Mouse (Mus musculus) embryonic facial prominence, embryonic 11.5 days (tissue): ENCODE data around the gene Fars2. TPM values are rescaled to one million over a fixed set of nuclear protein-coding genes. Genes with fewer than 3 reads are reported as not detected.

Source experiments
- ATAC-seq: fragments of 200-750 bp; cut with Nextera tagmentation; replicated peaks from 2 replicates; pipeline ENCODE4 v1.8.0; 2017; ENCODE audit warnings: low read depth; ENCODE audit not compliant: insufficient number of reproducible peaks, low FRiP score, low TSS enrichment
- DNase-seq: peaks from one replicate; pipeline ENCODE4 v3.0.0-alpha.2; 2015; ENCODE audit warnings: low spot score
- H3K27ac ChIP-seq: fragments of 300-500 bp; sonication (generic); replicated peaks from 2 replicates; pipeline ENCODE4 v1.5.1; 2014; ENCODE audit warnings: mild to moderate bottlenecking, low read depth, low read length, control low read depth
- H3K27me3 ChIP-seq: fragments of 300-500 bp; sonication (generic); 2 replicates; pipeline ENCODE4 v1.6.1; 2014; ENCODE audit warnings: mild to moderate bottlenecking, low read length, moderate library complexity, mixed read lengths; ENCODE audit not compliant: control insufficient read depth, insufficient read depth
- H3K36me3 ChIP-seq: fragments of 300-500 bp; sonication (generic); replicated peaks from 2 replicates; pipeline ENCODE4 v1.6.1; 2014; ENCODE audit warnings: low read depth, mild to moderate bottlenecking, low read length, moderate library complexity, mixed read lengths; ENCODE audit not compliant: control insufficient read depth, insufficient read depth
- H3K4me1 ChIP-seq: fragments of 300-500 bp; sonication (generic); 2 replicates; pipeline ENCODE4 v1.6.1; 2014; ENCODE audit warnings: low read length, mixed read lengths; ENCODE audit not compliant: control insufficient read depth, insufficient read depth
- H3K4me2 ChIP-seq: fragments of 300-500 bp; sonication (generic); 2 replicates; pipeline ENCODE4 v1.6.1; 2014; ENCODE audit warnings: low read depth, mild to moderate bottlenecking, control low read depth, low read length, moderate library complexity
- H3K4me3 ChIP-seq: fragments of 300-500 bp; sonication (generic); 2 replicates; pipeline ENCODE4 v1.5.1; 2014; ENCODE audit warnings: low read depth, low read length, control low read depth
- H3K9ac ChIP-seq: fragments of 300-500 bp; sonication (generic); replicated peaks from 2 replicates; pipeline ENCODE4 v1.6.1; 2014; ENCODE audit warnings: mild to moderate bottlenecking, control low read depth, low read length
- H3K9me3 ChIP-seq: fragments of 300-500 bp; sonication (generic); replicated peaks from 2 replicates; pipeline ENCODE4 v1.6.1; 2016; ENCODE audit warnings: mild to moderate bottlenecking, low read length, inconsistent platforms, mixed read lengths; ENCODE audit not compliant: control insufficient read depth
- WGBS: fragments of 180-500 bp; shearing (Covaris S2); extraction: QIAGEN DNeasy Blood & Tissue Kit; methylation state at CpG from one replicate; pipeline ENCODE4 v1.1.7; 2014; 5-methylcytosine and 5-hydroxymethylcytosine counted together
- polyA plus RNA-seq: library from polyadenylated mRNA; unstranded; fragments of >200 nt; fragmentation: Nextera tagmentation; extraction: Ambion mirVana; gene quantifications from 2 replicates; pipeline ENCODE4 v1.2.1, GENCODE M21; 2014

The Fars2 gene
- polyA plus RNA-seq, 1 experiment from 2014 or later: 28.1 TPM

DNA sequence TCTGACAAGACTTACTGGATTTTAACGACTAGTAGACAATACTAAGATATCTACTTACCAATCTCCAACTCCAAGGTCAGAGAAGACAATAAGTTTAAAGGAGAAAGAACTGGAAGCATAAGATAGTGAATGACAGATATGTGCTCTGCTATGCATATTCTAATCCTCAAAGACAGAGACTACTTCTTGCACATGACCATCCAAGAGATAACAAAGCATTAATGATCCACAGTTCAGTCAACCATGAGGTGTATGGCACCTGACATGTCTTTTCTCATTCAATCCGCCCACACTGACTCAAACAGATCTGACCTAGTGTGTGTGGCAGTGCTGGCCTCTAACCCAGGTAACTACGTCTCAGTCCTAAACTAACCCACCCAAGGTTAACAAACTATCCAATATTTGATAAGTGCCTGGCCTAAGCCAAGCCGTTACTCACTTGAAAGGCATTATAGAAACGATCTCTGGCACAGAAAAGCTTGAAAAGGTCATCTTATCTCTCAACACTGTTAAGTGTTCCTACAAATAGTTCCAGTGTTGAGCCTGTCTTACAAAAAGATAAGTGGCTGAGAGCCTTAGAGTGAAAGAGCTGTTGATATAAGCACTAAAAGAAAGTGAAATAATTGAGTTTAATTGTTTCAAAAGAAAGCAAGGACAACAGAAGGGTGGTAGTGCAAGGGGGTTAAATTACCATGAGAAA lies 20.4 kb upstream of the Fars2 start:
- Histone ChIP-seq H3K9me3 (no peaks in the 10 kb centered on the region), H3K9ac (no peak overlapping the region), H3K4me3 (no peak overlapping the region), H3K36me3 (no peaks in the 10 kb centered on the region), H3K4me1 (no peaks in the 10 kb centered on the region), H3K27me3 (no peaks in the 10 kb centered on the region), H3K4me2 (no peak overlapping the region), H3K27ac (no peak overlapping the region)
- DNase-seq: no peak
- no peak for ATAC-seq
- WGBS: 83% methylated on average over 5 of the region's 5 CpGs

DNA sequence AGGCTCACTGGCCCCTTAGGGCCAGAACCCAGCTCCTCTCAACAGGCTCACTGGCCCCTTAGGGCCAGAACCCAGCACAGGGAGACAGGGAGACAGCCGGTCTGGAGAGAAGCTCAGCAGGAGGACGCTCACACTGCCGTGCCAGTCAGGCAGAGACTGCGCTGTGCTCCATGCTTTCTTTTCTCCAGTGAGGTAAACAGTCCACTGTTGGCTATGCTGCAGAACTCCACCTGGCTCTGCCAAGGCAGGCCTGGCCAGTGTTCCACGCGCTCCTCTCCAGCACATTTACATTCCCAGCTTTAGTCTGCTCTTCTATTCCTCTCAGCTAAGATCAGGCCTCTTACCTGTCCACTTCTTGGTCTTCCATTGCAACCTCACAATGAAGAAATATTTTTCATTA lies 11.6 kb upstream of the Fars2 start:
- H3K9me3 ChIP-seq: no peaks in the 10 kb centered on the region
- WGBS: 77% methylated on average over 6 of the region's 6 CpGs
- H3K4me3 ChIP-seq: no peak overlapping the region
- H3K27me3 ChIP-seq: no peaks in the 10 kb centered on the region
- ATAC-seq (no peak), DNase-seq (no peak)
- no peak overlapping the region for H3K27ac ChIP-seq
- no peaks in the 10 kb centered on the region for H3K36me3 ChIP-seq
- no peaks in the 10 kb centered on the region for H3K4me1 ChIP-seq
- no peak overlapping the region for H3K4me2 ChIP-seq
- no peak overlapping the region for H3K9ac ChIP-seq

- Histone ChIP-seq H3K4me2 (no peak overlapping the region), H3K27me3 (no peaks in the 10 kb centered on the region), H3K9ac (no peak overlapping the region), H3K27ac (no peak overlapping the region), H3K9me3 (no peaks in the 10 kb centered on the region), H3K4me1 (no peaks in the 10 kb centered on the region), H3K4me3 (no peak overlapping the region), H3K36me3 (no peaks in the 10 kb centered on the region)
- DNase-seq (no peak), ATAC-seq (no peak)
- WGBS: 95% methylated on average over 4 of the region's 4 CpGs
These were observed 8.7 kb upstream of the Fars2 start for GRCm38 (mm10) chr13:36108528-36108927.

DNA sequence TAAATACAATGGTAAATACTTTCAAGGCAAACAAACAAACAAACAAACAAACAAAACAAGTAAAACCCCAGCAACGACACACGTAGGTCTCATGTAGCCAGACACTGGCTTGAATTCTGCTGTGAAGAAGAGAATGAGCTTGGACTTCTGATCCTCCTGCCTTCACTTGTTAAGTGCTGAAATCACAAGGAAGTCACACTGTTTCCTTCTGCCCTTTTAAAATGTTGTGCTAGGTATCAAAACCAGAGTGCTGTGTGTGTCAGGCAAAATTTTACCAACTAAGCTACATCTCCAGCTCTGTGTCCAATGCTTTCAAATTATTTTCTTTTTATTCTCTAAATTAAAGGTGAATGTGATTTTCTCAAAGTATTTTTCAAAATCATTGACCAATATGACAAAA lies 5.9 kb upstream of the Fars2 start:
- DNase-seq (no peak), ATAC-seq (no peak)
- no peak overlapping the region for H3K9ac ChIP-seq
- H3K4me3 ChIP-seq: no peak overlapping the region
- H3K9me3 ChIP-seq: no peaks in the 10 kb centered on the region
- H3K27ac ChIP-seq: no peak overlapping the region
- 93% methylated on average over 2 of the region's 2 CpGs for WGBS
- H3K4me1 ChIP-seq: no peaks in the 10 kb centered on the region; the same call in 1 of the 2 replicates
- no peaks in the 10 kb centered on the region for H3K27me3 ChIP-seq
- H3K4me2 ChIP-seq: no peak overlapping the region
- no peaks in the 10 kb centered on the region for H3K36me3 ChIP-seq

DNA sequence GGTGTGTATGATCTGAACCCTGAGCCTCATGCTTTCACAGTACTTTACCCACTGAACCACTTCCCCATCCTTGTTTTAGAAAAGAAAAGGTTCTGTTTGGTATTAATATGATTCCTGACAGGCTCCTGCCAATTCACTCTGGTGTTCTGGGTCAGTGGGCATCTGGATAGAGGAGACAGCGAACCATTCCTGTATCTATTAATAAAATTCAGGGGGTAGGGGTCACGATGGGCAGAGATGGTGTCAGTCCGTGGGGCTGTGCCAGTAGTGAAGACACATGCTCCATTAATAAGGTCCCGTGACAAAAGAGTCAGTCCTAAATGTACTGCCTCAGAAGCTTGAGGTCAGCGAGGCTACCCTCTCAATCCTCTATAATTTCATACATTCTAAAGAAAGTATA lies 4.0 kb upstream of the Fars2 start:
- H3K27ac ChIP-seq: no peak overlapping the region
- H3K9ac ChIP-seq: no peak overlapping the region
- no peaks in the 10 kb centered on the region for H3K27me3 ChIP-seq
- 77% methylated on average over 5 of the region's 5 CpGs for WGBS
- H3K4me1 ChIP-seq: no peaks in the 10 kb centered on the region; the same call in 1 of the 2 replicates
- H3K4me3 ChIP-seq: no peak overlapping the region
- no peaks in the 10 kb centered on the region for H3K9me3 ChIP-seq
- no peaks in the 10 kb centered on the region for H3K36me3 ChIP-seq
- no peak overlapping the region for H3K4me2 ChIP-seq
- ATAC-seq (no peak), DNase-seq (no peak)

DNA sequence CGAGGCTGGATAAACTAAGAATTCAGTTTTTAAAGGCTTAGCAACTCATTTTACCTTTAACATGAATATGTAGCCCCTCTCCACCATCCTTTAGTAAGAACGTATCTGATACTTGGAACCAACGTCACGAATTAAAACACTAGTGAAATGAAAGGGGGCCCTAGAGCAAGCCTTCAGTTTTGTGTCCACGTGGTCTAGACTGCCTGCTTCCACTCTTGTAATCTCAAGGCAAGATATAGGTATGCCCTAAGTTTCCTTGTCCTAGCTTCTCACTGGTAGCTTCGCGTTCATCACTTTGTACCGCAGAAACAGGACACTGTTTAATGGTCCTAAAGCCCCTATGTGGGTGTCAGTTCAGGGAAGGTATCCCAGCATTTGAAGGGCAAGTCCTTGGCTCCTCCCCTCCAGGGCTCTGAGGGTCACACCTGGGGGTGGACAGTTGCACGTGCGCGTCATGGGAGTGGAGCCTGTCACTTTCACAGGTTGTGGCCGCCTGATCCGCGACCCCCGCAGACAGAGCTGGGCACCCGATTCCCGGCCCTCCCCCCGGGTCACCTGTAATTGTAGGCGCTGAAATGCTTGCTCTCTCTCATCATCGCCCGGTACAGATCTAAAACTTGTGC lies 581 bp upstream of the Fars2 start:
- Histone ChIP-seq H3K9me3 (no peaks in the 10 kb centered on the region), H3K9ac (peak overlapping the region; percentile 61), H3K4me1 (no peaks in the 10 kb centered on the region; the same call in 1 of the 2 replicates), H3K4me3 (peak overlapping the region; percentile 70), H3K4me2 (peak overlapping the region; percentile 73), H3K36me3 (no peaks in the 10 kb centered on the region), H3K27me3 (no peaks in the 10 kb centered on the region), H3K27ac (no peak overlapping the region)
- DNase-seq (peak; percentile 28), ATAC-seq (peak; percentile 31; the same call in 1 of the 2 replicates)
- WGBS: 9% methylated on average over 21 of the region's 21 CpGs

GRCm38 (mm10) chr13:36119684-36120083 lies 2.5 kb downstream of the Fars2 start:
- WGBS: 66% methylated on average over 4 of the region's 4 CpGs
- ATAC-seq (no peak), DNase-seq (no peak)
- H3K27ac ChIP-seq: no peak overlapping the region
- no peak overlapping the region for H3K4me3 ChIP-seq
- H3K9ac ChIP-seq: no peak overlapping the region
- H3K36me3 ChIP-seq: no peaks in the 10 kb centered on the region
- H3K4me1 ChIP-seq: no peaks in the 10 kb centered on the region; the same call in 1 of the 2 replicates
- H3K4me2 ChIP-seq: no peak overlapping the region
- H3K27me3 ChIP-seq: no peaks in the 10 kb centered on the region
- H3K9me3 ChIP-seq: no peaks in the 10 kb centered on the region

DNA sequence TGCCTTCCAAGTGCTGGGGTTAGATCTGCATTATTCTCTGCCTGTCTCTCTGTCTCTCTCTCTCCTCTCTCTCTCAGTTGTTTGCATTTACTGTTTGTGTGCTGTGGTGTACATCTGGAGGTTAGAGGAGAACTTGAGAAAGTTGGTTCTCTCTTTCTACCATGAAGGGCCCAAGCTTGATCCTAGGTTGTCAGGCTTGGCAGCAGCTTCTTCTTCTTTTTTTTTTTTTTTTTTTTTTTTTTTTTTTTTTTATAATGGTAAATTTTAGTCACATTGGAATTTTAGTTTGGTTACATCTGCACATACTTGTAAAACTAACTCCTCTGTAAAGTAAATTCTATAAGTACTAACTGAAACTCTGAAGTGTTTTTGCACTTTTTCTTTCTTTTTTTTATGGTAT lies 3.4 kb downstream of the Fars2 start:
- no peak for DNase-seq
- no peaks in the 10 kb centered on the region for H3K36me3 ChIP-seq
- no peak for ATAC-seq

More for the DNA sequence above, 3.4 kb downstream of the Fars2 start:
- no peak overlapping the region for H3K4me2 ChIP-seq
- H3K27ac ChIP-seq: no peak overlapping the region
- H3K4me3 ChIP-seq: no peak overlapping the region
- no peak overlapping the region for H3K9ac ChIP-seq
- no peaks in the 10 kb centered on the region for H3K9me3 ChIP-seq
- H3K27me3 ChIP-seq: no peaks in the 10 kb centered on the region
- H3K4me1 ChIP-seq: no peaks in the 10 kb centered on the region; the same call in 1 of the 2 replicates
